Mouse (Mus musculus) urinary bladder, postnatal 4 days (tissue): ENCODE results near the gene Rgs2.

ENCODE experiments used
- DNase-seq, 2 experiments: peaks; one replicate each; pipeline ENCODE4 v3.0.0; 2021 to 2022; ENCODE audit warnings: low spot score in 2 of 2

The Rgs2 gene

GRCm38 (mm10) chr1:143984988-143985625 is 18.9 kb downstream of the Rgs2 start:
- no peak for DNase-seq

- no peak for DNase-seq
Measured at GRCm38 (mm10) chr1:143982765-143983312, 21.1 kb downstream of the Rgs2 start.

GRCm38 (mm10) chr1:143982085-143982764 is 21.7 kb downstream of the Rgs2 start:
- no peak for DNase-seq

GRCm38 (mm10) chr1:143980811-143981210 is 23.1 kb downstream of the Rgs2 start:
- no peak for DNase-seq

GRCm38 (mm10) chr1:143974637-143975036 is 29.3 kb downstream of the Rgs2 start:
- no peak for DNase-seq

GRCm38 (mm10) chr1:143962301-143962700 is 41.7 kb downstream of the Rgs2 start:
- DNase-seq: no peak

GRCm38 (mm10) chr1:143960340-143960739 is 43.6 kb downstream of the Rgs2 start:
- DNase-seq: no peak

GRCm38 (mm10) chr1:143956090-143956489 is 47.9 kb downstream of the Rgs2 start:
- DNase-seq: no peak

- no peak for DNase-seq
Measured at GRCm38 (mm10) chr1:143952841-143953240, 51.1 kb downstream of the Rgs2 start.
